Mouse (Mus musculus) layer of hippocampus, adult 18-20 months (tissue): ENCODE measurements around the gene Cpz. TPM values are rescaled to one million over a fixed set of nuclear protein-coding genes. Genes with fewer than 3 reads are reported as not detected.

ENCODE experiments used
- DNase-seq, 2 experiments: peaks; one replicate each; pipeline ENCODE4 v3.0.0; 2022; ENCODE audit warnings: low spot score in 2 of 2
- long read RNA-seq: library from polyadenylated mRNA; stranded (forward); transcript quantifications from one replicate; pipeline ENCODE4 v2.0.0, GENCODE M21; 2021
- total RNA-seq, 2 experiments: library from RNA; stranded (reverse); gene quantifications; 2 replicates each; pipeline ENCODE4 v1.2.3; 2021

The Cpz gene
- under 1 TPM in 1 of 2 experiments, not detected in 1; 0.41 TPM for total RNA-seq
- long read RNA-seq, result 0 reads

DNA sequence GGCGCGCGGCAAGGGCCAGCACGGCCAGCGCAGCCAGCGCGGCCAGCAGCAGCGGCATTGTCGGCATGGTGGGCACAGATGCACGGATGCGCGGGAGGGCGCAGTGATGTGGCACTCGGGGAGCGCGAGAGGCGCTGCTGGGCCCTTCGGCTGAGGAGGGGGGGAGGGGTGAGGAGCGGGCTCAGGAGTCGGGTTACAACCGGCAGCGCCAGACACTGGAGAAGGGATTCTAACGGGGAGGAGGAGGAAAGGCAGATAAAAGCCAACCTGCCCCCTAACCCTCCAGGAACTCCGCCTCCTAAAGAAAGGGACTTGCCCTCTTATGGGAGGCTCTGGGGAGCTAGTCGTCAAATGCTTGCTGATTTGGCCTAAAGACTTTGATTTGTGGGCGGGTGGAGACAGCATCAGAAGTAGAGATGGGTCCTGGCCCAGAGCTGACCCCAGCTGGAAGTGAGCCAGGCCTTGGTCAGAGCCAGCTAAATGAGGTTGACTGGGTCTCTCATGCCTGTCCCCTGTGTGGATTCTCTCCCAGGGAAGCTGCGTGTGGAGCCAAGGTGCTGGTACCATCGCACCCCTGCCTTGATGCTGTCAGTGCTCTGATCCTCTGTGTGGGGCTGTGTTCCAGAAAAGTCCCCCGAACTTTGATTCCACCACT is at the start of gene Cpz:
Gene Cpz (minus strand): TSS at position 230 of the 655 bp plus-strand sequence.
- no peak for DNase-seq

DNA sequence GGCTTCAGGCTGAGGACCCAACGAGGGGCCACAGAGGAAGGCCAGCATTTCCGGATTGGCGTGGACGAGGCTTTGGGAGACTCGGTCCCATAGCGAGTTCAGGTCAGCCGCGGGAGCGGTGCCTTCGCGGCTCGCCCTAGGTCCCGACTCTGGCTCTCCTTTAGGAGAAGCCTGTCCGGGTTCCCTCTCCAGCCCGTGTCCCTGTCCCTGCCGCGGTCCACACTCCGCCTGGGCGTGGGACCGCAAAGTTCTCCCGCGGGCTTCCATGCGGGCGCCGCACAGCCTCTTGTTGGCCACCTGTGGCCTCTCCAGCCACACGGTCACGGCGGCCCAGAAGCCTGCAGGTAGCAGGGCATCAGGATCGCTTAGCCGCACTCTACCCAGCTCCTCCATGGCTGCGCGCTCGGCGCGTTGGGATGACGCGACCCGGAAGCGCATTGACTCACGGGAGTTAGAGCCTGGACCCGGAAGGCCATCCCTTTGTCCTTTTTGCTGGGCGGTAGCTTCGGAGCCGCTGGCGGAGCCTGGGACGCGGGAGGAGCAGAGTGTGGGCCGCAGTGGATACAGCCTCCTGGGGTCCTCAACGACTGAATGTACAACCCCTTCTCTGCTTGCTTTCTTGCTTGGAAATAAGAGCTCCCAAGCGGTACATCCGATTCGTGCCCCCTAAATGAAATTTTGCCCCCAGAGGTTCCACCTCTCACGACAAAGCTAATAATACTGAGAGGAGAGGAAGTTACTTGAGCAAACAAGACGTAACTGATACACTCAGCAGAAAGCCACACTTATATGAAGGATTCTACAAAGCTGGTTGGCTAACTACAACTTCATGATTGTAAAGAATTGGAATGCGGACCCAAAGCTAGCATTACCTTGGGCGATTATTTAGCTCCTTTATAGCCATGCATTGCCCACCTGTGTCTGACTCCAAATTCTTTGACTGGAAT is 49.4 kb upstream of the Cpz start, which contains the start of gene Trmt44:
Gene Trmt44 (minus strand): TSS at position 418 of the 947 bp plus-strand sequence.
- DNase-seq, result peak; percentile 90 to 95

DNA sequence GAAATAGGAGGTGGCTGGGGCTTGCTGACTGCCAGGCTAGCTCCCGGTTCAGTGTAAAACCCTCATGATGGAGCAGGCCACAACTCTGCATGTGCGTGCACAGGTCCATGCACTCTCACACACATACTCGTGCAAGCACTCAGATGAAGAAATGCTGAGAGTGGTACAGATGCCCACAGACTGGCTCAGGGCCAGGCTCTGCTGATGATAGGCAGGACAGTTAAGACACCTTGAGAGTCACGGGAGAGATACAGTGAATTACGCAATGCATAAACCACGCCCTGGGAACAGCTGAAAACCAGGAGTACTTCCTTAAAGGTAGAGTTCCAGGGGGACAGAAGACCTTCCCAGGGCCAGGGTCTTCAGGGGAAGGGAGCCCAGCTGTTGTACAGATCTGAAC is 46.0 kb upstream of the Cpz start:
- no peak for DNase-seq

DNA sequence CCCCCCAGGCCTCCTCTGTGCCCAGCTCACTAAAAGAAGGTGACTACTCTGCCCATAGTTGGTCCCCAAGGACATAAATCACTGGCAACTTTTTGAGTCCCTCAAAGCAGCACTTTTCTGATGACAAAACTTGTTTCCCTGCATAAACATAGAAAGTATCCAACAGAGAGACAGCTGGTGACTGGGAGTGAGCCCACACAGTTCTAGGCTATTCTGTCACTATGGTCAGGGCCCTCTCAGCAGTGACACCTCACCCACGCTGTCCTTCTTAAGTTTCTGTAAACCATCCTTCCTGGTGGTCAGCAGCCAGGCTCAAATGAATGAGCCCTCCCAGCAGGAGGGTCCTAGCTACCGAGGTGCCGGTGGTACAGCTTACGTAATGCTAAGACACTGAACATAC is 41.1 kb upstream of the Cpz start:
- DNase-seq, result no peak

DNA sequence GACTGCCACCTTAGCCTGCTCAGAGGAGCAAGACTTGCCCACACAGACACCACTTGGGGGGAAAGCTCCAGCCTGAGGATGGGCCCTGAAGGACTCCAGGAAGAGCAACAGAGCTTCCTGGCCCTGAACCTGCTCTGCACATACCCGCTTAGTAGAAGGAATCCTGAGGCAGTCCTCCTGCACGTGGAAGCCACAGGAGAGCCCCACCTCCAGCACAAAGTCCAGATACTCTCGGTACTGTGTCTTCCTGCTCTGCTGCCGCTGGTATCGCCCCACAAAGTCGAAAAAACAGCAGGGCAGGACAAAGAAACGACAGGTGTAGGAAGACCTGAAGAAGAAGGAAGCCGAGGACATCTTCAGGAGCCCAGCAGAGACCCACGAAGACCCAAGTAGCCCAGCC is 39.7 kb upstream of the Cpz start:
- no peak for DNase-seq

DNA sequence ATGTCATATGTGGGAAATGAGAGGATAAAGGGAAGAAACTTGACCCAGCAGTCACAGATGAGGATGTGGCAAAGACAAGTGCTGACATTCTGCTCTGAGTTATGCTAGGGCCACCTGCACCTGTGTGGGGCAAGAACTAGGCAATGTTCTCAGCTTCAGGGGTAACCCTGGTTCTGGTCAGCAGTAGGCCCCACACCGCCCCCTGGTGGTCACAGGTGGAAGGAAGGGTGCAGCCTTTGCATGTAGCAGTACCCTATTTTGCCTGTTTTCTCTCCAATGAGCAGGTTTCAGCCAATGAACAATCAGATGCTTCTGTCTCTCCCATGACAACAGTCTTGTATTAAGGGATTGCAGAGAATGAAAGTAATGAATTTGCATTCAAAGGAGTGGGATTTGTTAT is 38.0 kb upstream of the Cpz start:
- peak; percentile 31 to 76 for DNase-seq

DNA sequence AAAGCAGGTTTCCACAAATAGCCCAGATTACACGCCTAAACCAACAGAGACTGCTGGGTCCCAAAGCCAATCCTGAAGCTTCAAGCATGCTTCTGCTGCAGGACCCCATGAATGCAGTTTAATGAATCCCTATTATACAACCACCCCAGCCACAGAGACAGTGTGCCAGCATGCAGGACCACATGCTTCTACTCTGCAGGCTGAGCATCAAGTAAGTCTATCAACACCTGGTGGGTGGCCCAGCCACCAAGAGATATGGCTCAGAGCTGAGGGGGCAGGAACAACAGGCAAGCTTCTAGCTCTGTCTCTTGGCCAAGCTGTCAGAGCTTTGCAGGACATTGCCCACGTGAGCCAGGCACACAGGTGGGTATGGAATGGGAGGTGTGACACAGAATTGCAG is 37.1 kb upstream of the Cpz start:
- DNase-seq, result no peak

DNA sequence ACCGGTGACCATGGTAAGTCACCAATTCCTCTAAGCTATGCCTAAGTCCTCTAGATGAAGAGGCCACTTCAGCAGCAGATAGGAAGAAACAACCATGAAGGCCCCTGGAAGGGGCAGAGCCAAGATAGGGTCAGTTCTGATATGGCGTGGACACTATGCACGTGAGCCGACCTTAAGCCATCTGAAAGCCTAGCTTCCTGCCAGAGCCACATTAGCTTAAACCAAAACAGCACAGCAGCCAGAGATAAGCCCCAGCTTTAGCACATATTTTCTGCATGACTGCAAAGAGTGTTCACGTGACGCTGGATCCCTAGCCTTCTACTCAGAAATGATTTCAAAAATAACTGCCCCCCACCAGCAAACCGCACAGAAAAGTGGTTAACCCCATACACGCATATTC is 33.9 kb upstream of the Cpz start:
- no peak for DNase-seq

DNA sequence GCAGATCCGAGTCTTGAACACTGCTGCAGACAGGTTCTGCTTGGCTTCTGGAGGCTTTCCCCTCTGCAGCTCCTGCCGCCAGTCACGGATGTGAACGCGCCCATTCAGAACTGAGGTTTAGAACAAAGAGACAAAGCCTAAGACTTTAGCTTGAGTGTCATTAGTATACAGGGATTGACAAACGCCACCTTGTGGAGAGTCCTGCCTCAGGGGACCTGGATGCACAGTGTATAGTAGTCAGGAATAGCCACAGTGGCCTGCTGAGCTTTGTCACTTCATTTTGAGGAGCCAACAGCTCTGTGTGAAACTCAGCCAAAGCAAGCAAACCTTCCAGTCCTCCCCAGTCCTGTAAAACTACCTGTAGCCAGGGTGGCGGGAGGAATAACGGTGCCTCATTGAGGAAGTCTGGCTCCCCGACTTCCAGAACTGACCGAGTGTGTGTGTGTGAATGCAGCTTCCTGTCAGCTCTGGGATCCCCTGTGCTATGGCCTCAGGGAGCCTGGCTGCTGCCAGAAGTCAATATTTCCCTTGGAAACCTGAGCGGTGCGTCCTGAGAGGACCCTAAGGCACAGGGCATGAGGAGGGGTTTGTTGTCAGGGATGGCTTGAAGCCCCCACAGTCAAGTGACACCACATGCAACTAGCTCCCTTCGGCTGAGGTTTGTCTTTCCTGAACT is 32.6 kb upstream of the Cpz start:
- DNase-seq, result peak in 1 of 2 experiments; percentile 16

DNA sequence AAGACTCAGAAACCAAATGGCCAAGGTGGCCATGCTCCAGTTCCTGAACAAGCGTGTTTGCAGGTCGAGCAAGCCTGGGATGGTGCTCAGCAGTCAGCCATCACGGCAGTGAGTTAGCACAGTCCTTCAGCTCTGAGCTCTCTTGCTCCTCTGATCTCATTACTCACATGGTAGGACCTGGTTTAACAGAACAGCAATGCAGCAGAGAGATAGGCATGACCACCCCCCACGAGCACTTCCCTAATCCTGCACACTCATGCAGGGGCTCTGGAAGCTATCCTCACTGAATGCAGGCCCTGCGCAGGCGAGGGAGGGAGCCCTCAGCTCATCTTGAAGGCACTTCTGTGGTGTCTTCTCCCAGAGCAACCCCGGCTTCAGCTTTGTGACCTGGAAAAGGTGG is 30.9 kb upstream of the Cpz start:
- DNase-seq, result no peak

DNA sequence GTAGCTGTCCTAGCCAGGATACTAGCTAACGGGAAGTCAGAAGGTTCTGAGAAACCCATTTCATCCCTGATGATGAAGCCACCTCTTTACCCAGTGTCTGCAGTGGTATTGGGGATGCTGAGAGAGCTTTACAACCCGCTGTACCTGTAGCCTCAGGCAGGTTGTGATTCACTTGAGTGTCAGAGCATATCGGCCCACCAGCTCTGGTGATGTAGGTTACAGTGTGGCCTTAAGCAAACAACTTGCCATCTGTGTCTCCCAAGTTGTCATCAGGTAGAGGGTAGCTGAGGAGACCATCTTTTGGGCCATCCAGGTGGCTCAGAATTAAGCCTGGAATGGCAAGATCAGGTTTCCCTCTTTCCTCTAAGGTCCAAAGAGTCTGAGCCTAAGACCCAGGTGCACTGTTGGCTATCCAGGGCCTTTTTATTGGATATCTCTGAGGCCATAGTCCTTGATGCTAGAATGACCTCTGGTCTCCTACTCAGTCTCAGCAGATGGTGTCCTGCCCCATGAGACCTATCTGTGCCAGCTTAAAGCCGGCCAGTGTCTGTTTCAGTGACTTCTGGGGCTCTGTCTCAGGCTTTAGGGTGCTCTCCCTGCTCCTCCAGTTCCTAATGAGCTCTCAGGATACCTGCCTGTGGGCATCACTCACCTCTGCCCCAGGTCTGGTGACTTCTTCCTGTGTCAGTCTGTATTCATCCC is 27.5 kb upstream of the Cpz start:
- no peak for DNase-seq

DNA sequence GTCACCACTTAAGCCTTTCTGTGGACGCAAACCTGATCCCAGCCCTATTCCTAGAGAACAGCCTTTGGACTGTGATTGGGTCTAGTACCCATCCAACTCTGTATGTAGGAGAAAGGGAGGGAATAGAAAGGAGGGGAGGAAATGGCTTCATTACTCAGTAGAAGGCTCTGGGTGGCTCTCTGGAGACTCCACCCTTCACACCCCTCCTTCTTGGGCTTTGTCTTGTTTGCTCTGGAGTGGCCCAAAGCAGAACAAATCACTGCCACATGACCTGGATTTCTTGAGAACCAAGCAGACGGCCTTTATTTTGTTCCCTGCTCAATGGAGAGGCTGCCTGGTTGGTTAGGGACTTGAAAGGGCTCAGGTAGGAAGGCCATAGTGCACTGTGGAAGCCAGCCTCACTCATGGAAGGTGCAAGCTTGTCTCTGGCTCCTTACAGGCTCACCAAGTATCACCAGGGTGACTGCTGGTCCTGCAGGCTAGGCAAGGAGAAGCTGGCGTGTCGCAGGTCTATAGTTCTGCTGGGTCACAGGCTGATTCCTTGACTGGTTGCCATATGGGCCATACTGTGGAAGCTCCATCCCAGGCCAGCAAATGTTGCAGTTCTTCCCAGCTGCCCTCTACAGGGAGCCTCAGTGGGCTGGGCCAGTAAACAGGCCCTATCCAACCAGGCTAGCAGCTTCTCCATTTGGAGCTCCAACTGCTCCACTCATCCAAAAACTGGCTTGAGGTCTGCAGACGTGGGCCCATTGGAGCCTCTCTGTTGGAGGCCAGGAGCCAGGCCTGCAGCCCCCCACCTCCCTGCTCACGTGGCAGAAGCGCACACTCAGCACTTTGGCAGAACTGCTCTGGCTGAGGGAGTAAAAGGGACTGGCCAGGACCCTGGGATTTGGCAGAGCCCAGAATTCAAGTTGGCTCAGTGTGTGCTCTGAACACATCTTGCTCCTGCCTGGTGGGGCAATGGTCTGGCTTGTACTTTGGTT is 26.6 kb upstream of the Cpz start:
- DNase-seq, result no peak

DNA sequence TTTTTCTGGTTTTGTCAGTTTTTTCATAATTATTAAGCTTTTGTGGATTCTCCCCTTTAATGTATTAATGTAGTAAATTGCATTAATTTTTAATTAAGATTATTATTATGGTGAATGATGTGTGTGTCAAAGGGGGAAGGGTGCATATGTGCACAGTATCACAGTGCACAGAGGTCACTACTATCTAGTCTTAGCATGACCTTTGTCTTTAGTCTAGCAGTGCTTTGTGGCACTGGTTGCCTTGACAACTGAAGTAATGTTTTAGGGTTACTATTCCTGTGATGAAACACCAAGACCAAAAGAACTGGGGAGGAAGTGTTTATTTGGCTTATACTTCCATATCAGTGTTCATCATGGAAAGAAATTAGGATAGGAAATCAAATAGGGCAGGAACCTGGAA is 20.6 kb upstream of the Cpz start:
- no peak for DNase-seq

DNA sequence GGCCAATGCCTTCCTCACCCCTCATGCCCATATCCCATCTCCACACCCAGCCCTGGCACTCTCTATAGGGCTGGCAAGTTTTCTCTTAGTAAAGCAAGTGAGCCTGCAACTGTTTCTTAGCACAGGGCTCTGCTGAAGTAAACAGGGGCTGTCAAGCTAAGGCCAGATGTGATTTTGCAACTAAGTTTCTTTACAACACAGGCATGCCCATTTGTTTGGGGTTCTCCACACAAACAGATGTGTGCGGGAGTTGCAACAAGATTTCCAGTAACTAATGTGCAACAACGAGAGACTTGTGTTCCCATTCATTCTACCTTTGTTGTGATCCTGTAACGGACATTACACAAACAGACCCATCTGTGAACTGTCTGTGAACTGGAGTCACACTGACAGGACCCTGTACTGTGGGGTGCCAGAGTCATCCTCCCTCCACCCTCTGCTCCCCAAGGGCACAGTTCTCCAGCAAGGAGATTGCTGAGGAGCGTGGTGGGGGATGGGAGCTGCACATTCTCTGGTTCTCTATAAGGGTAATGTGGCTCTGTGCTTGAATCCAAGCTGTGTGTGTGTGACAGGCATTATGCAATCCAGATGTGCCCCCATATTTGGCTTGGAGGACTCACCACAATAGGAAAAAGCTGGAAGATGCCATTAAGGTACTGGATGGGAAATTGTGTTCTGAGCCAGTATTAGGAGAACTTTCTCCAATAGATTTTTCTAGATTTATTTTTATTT is 15.7 kb upstream of the Cpz start:
- no peak for DNase-seq

DNA sequence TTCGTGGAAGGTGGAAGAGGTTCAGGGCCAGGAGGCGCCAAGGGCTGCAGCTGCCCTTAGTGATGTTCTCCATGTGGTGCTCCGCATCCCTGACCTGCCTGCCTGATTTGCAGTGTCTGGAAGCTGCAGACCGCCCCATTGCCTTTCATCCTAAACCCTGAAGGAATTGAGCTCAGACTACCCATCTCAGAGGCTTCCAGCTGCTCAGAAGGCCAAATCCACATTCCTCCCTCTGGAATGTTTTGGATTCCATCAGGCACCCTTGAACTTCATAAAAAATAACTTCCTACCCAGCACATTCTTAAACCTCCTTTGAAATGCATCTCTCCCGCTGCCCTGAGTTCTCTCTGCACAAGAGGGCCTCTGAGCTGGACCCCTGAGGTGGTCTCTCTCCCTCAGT is 15.1 kb upstream of the Cpz start:
- no peak for DNase-seq

DNA sequence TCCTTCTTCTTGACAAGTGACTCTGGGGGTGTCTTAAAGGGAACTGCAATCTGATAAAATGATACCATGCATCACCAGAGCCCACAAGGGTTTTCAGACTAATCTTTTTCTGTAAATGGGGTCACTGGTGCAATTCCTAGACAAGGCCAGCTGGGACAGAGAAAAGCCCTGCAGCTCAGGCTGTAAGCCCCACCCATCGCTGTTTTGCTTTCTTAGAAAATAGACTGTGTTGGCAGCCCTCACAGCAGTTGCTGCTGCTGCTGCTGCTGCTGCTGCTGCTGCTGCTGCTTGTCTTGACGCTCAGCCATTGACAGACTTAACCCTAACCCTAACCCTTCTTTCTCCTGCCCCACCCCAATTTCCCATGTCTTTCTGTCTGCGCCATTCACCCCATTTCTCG is 14.1 kb upstream of the Cpz start:
- DNase-seq, result no peak

DNA sequence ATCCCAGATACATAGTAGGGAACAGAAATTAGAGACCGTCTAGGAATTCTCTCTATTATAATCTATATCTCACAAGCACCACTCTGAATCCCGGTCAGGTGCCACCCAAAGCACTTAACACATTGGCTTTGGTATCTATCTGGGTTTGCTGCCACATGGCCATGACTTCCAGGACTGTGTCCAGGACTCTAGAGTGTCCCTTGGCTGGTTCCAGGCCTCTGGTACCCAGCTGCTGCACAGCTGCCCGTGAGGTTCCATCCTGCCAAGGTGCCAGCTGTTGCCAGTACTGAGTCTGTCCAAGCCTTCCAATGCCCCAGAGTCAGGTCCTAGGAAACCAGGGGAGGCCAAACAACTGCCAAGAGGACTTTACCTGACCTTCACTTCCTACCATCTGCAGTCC is 12.5 kb upstream of the Cpz start:
- no peak for DNase-seq

DNA sequence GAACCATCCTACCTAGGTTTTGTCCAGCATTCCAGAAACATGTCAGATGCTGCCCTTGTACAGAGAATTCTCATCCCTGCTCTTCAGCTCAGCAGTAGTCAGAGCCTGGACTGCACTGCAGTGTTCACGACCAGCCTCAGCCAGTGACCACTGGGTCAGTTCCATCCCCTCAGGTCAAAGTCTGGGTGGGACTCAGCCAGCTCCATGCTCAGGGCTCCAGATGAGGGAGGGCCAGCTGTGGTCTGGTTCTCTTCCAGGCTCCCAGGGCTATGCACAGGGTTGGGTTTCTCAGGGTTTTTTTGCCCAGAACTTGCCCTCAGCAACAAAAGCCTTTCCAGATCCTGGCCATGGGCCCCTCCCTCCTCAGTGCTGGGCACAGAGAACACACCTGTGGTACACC is 12.0 kb upstream of the Cpz start:
- no peak for DNase-seq

DNA sequence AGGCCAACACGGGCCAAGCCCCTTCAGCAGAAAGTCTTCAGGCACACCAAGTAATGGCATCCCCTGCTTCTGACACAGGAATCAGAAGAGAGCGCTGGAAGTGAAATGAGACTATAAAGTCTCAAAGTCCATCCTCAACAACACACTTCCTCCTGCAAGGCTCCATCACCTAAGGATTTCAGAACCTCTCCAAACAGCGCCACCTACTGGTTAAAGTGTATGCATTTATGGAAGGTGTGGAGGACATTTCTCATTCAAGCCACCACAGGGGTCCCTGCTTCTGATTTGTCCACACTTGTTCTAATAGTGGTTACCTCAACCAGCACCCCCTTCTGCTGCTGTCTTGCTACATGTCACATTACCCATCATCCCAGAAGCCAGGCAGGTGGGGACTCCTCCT is 10.8 kb upstream of the Cpz start:
- DNase-seq, result no peak
